Mouse (Mus musculus): ENCODE measurements around the gene Pfkfb2. TPM values are rescaled to one million over a fixed set of nuclear protein-coding genes. Genes with fewer than 3 reads are reported as not detected.
A peak's percentile ranks its signal among the peaks of the same experiment; 100 is the strongest.

Pfkfb2 gene
- polyA plus RNA-seq, 1 experiment from 2014 or later: 20.1 TPM

GRCm38 (mm10) chr1:130716218-130716512, 12.9 kb downstream of the Pfkfb2 start:
- 2% methylated on average over 3 of the region's 3 CpGs for WGBS
- Histone ChIP-seq H3K9me3 (ENCODE audit: control insufficient read depth, low read length) (no peaks in the 10 kb centered on the region), H3K36me3 (replicated peaks; ENCODE audit: control insufficient read depth, insufficient read depth) (peaks cover 11% of the 10 kb centered on the region; the same call in 1 of the 2 replicates), H3K4me3 (replicated peaks; ENCODE audit: low read length) (peak overlapping the region; percentile 97), H3K27ac (peak overlapping the region; percentile 88), H3K27me3 (ENCODE audit: control insufficient read depth, insufficient read depth, low read length) (no peaks in the 10 kb centered on the region), H3K4me2 (replicated peaks) (peak overlapping the region; percentile 98), H3K4me1 (replicated peaks; ENCODE audit: control insufficient read depth, insufficient read depth, low read length) (peaks cover 14% of the 10 kb centered on the region), H3K9ac (peak overlapping the region; percentile 99)
- DNase-seq (ENCODE audit: low spot score): no peak
- ATAC-seq (ENCODE audit: low FRiP score): peak; percentile 7; the same call in 1 of the 2 replicates

- peak; percentile 95 for ATAC-seq (ENCODE audit: low FRiP score)
- under 1% methylated on average over 38 of the region's 38 CpGs for WGBS
Measured at GRCm38 (mm10) chr1:130715561-130716217, 13.4 kb downstream of the Pfkfb2 start, which contains the start of gene Gm29427. TSS of gene Gm29427 (minus strand) at chr1:130715799.

GRCm38 (mm10) chr1:130714046-130714445, 15.0 kb downstream of the Pfkfb2 start:
- Histone ChIP-seq H3K4me3 (replicated peaks; ENCODE audit: low read length) (no peak overlapping the region), H3K27ac (no peak overlapping the region), H3K9ac (no peak overlapping the region), H3K4me2 (replicated peaks) (no peak overlapping the region), H3K4me1 (replicated peaks; ENCODE audit: control insufficient read depth, insufficient read depth, low read length) (peaks cover 10% of the 10 kb centered on the region), H3K9me3 (ENCODE audit: control insufficient read depth, low read length) (no peaks in the 10 kb centered on the region), H3K36me3 (replicated peaks; ENCODE audit: control insufficient read depth, insufficient read depth) (peaks cover 20% of the 10 kb centered on the region; the same call in 1 of the 2 replicates), H3K27me3 (ENCODE audit: control insufficient read depth, insufficient read depth, low read length) (no peaks in the 10 kb centered on the region)
- WGBS: 78% methylated on average over 4 of the region's 4 CpGs
- no peak for ATAC-seq (ENCODE audit: low FRiP score)
- no peak for DNase-seq (ENCODE audit: low spot score)

More at GRCm38 (mm10) chr1:130715561-130716217, 13.4 kb downstream of the Pfkfb2 start, which contains the start of gene Gm29427:
- Histone ChIP-seq H3K4me2 (replicated peaks) (peak within 1 kb of the TSS; percentile 98), H3K4me1 (replicated peaks; ENCODE audit: control insufficient read depth, insufficient read depth, low read length) (peaks cover 14% of the 10 kb centered on the region), H3K9me3 (ENCODE audit: control insufficient read depth, low read length) (no peaks in the 10 kb centered on the region), H3K27ac (peak within 1 kb of the TSS; percentile 88), H3K9ac (peak within 1 kb of the TSS; percentile 99), H3K4me3 (replicated peaks; ENCODE audit: low read length) (peak within 1 kb of the TSS; percentile 97), H3K36me3 (replicated peaks; ENCODE audit: control insufficient read depth, insufficient read depth) (peaks cover 16% of the 10 kb centered on the region; the same call in 1 of the 2 replicates), H3K27me3 (ENCODE audit: control insufficient read depth, insufficient read depth, low read length) (no peaks in the 10 kb centered on the region)
- peak; percentile 86 for DNase-seq (ENCODE audit: low spot score)

DNA sequence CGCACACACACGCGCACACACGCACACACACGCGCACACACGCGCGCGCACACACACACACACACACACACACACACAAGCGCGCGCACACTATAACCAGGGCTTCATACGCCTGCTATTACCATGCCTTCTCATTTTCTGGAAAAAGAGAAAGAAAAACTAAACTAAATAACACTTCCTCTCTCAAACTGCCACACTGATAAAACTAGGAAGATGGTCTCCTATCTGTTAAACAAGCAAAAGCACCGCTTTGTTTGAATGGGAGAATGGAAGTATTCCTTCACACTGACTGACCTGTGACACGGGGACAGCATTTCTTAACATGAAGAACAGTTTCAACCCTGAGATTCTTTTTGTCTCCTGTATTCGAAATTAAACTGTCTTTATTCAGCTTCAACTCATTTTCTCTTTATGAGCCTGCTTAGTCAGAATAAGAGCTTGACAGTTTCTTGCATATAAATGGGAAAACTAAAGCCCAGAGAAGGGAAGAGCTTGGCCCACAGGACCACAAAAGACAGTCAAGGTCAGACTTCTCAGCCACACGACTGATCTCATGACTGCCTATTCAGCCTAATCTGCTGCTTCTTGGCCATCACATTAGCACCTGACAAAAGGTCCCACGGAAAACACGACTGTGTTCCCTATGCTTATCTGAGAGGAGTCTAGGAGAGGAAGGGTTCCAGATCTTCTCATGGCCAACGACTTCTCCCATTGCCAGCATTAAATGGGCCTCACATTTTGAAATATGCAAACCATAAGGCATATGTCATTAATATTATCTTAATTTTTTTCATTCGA, 18.6 kb downstream of the Pfkfb2 start:
- Histone ChIP-seq H3K4me3 (replicated peaks; ENCODE audit: low read length) (no peak overlapping the region), H3K4me2 (replicated peaks) (no peak overlapping the region), H3K36me3 (replicated peaks; ENCODE audit: control insufficient read depth, insufficient read depth) (peaks cover 44% of the 10 kb centered on the region), H3K4me1 (replicated peaks; ENCODE audit: control insufficient read depth, insufficient read depth, low read length) (no peaks in the 10 kb centered on the region), H3K9ac (no peak overlapping the region), H3K27ac (no peak overlapping the region), H3K9me3 (ENCODE audit: control insufficient read depth, low read length) (no peaks in the 10 kb centered on the region), H3K27me3 (ENCODE audit: control insufficient read depth, insufficient read depth, low read length) (no peaks in the 10 kb centered on the region)
- DNase-seq (ENCODE audit: low spot score) (no peak), ATAC-seq (ENCODE audit: low FRiP score) (no peak)
- WGBS: 89% methylated on average over 22 of the region's 22 CpGs

DNA sequence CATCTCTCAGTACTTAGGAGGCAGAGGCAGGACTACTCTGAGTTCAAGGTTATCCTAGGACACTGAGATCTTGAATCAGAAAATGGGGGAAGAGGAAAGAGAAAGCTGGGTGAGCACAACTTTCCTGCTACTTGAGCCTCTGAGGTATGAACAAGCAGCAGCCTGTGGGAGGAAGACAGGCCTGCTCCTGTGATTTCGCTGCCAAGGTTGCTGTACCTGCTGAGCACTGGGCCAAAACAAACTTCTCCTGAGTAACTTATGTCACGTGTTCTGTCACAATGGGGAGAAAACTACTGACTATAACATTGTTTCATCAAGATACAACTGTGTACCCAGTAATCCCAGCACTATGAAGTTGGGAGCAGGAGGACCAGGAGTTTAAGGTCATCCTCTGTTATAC, 25.4 kb downstream of the Pfkfb2 start:
- WGBS: 93% methylated on average over 2 of the region's 2 CpGs
- H3K9ac ChIP-seq: no peak overlapping the region

GRCm38 (mm10) chr1:130701976-130702375, 27.1 kb downstream of the Pfkfb2 start:
- no peak for DNase-seq (ENCODE audit: low spot score)
- H3K36me3 ChIP-seq (replicated peaks; ENCODE audit: control insufficient read depth, insufficient read depth): peaks cover 97% of the 10 kb centered on the region
- no peak overlapping the region for H3K4me2 ChIP-seq (replicated peaks)
- H3K27me3 ChIP-seq (ENCODE audit: control insufficient read depth, insufficient read depth, low read length): no peaks in the 10 kb centered on the region
- no peaks in the 10 kb centered on the region for H3K4me1 ChIP-seq (replicated peaks; ENCODE audit: control insufficient read depth, insufficient read depth, low read length)
- no peaks in the 10 kb centered on the region for H3K9me3 ChIP-seq (ENCODE audit: control insufficient read depth, low read length)
- ATAC-seq (ENCODE audit: low FRiP score): no peak
- no peak overlapping the region for H3K9ac ChIP-seq
- H3K27ac ChIP-seq: no peak overlapping the region
- no peak overlapping the region for H3K4me3 ChIP-seq (replicated peaks; ENCODE audit: low read length)
- WGBS: 96% methylated on average over 11 of the region's 11 CpGs

More for the DNA sequence above, 25.4 kb downstream of the Pfkfb2 start:
- H3K27me3 ChIP-seq (ENCODE audit: control insufficient read depth, insufficient read depth, low read length): no peaks in the 10 kb centered on the region
- no peak overlapping the region for H3K27ac ChIP-seq
- H3K4me1 ChIP-seq (replicated peaks; ENCODE audit: control insufficient read depth, insufficient read depth, low read length): no peaks in the 10 kb centered on the region
- no peaks in the 10 kb centered on the region for H3K9me3 ChIP-seq (ENCODE audit: control insufficient read depth, low read length)
- H3K36me3 ChIP-seq (replicated peaks; ENCODE audit: control insufficient read depth, insufficient read depth): peaks cover 93% of the 10 kb centered on the region
- H3K4me2 ChIP-seq (replicated peaks): no peak overlapping the region
- ATAC-seq (ENCODE audit: low FRiP score) (no peak), DNase-seq (ENCODE audit: low spot score) (no peak)
- H3K4me3 ChIP-seq (replicated peaks; ENCODE audit: low read length): no peak overlapping the region

DNA sequence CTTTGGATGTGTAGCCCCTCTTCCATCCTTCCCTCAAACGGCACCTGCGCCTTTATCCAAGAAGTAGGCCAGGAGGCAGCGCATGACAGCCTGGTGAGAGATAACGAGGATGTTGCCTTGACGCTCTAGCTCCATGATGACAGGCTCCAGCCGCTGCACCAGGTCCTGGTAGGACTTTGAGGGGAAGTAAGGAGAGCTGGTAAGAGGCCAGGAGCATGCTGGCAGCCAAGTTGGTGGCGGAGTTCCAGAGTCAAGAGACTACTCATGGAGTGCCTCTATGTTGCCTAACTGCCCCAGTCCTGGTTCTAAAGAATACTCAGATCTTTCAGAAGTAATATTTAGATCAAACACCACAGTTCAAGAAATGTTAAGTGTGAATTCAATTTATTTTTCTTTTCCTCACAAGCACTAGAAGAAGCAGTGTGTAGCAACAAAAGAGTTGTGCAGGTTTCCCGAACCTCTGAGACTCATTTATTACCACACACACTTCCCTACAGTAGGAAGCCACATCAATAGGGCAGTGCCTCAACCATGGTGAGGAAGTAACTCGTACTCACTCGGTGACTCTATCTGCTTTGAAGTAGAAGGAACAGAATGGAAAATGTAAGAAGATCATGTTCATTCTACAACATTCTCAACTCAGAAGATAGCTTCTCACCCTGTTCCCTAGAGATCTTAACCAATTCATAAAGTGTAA, 29.0 kb downstream of the Pfkfb2 start:
- DNase-seq (ENCODE audit: low spot score) (no peak), ATAC-seq (ENCODE audit: low FRiP score) (no peak)
- no peaks in the 10 kb centered on the region for H3K9me3 ChIP-seq (ENCODE audit: control insufficient read depth, low read length)
- peaks cover 93% of the 10 kb centered on the region for H3K36me3 ChIP-seq (replicated peaks; ENCODE audit: control insufficient read depth, insufficient read depth)
- H3K9ac ChIP-seq: no peak overlapping the region
- no peaks in the 10 kb centered on the region for H3K4me1 ChIP-seq (replicated peaks; ENCODE audit: control insufficient read depth, insufficient read depth, low read length)
- 93% methylated on average over 10 of the region's 10 CpGs for WGBS
- H3K4me2 ChIP-seq (replicated peaks): no peak overlapping the region
- no peak overlapping the region for H3K27ac ChIP-seq
- H3K27me3 ChIP-seq (ENCODE audit: control insufficient read depth, insufficient read depth, low read length): no peaks in the 10 kb centered on the region
- H3K4me3 ChIP-seq (replicated peaks; ENCODE audit: low read length): no peak overlapping the region

- Histone ChIP-seq H3K4me3 (replicated peaks; ENCODE audit: low read length) (no peak overlapping the region), H3K9me3 (ENCODE audit: control insufficient read depth, low read length) (no peaks in the 10 kb centered on the region), H3K4me1 (replicated peaks; ENCODE audit: control insufficient read depth, insufficient read depth, low read length) (no peaks in the 10 kb centered on the region), H3K27ac (no peak overlapping the region), H3K27me3 (ENCODE audit: control insufficient read depth, insufficient read depth, low read length) (no peaks in the 10 kb centered on the region), H3K9ac (no peak overlapping the region), H3K4me2 (replicated peaks) (no peak overlapping the region), H3K36me3 (replicated peaks; ENCODE audit: control insufficient read depth, insufficient read depth) (peaks cover 90% of the 10 kb centered on the region)
- DNase-seq (ENCODE audit: low spot score) (no peak), ATAC-seq (ENCODE audit: low FRiP score) (no peak)
- WGBS: 92% methylated on average over 5 of the region's 5 CpGs
Measured at GRCm38 (mm10) chr1:130698601-130699000, 30.5 kb downstream of the Pfkfb2 start.

DNA sequence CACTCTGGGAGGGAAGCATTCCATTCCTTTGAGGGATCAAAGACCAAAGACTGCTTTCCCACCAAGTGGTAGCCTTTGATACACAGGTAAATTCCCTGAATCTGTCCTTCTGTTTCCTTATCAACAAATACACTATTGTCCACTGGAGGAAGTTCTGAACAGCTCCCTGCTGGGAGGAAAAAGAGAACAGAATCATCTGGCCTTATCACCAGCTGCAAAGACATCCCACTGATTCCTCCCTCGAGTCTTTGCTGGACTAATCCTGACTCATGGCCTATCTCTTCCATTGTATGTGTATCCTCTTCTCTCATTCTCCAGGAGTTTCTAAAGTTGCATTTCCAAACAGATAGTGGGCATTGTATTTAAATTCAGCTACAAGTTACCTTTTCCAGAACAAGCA, 45.1 kb downstream of the Pfkfb2 start:
- no peaks in the 10 kb centered on the region for H3K9me3 ChIP-seq (ENCODE audit: control insufficient read depth, low read length)
- no peaks in the 10 kb centered on the region for H3K27me3 ChIP-seq (ENCODE audit: control insufficient read depth, insufficient read depth, low read length)
- no peaks in the 10 kb centered on the region for H3K4me1 ChIP-seq (replicated peaks; ENCODE audit: control insufficient read depth, insufficient read depth, low read length)
- no peak overlapping the region for H3K4me3 ChIP-seq (replicated peaks; ENCODE audit: low read length)
- no peak overlapping the region for H3K9ac ChIP-seq
- DNase-seq (ENCODE audit: low spot score) (no peak), ATAC-seq (ENCODE audit: low FRiP score) (no peak)
- no peak overlapping the region for H3K27ac ChIP-seq
- H3K4me2 ChIP-seq (replicated peaks): no peak overlapping the region
- H3K36me3 ChIP-seq (replicated peaks; ENCODE audit: control insufficient read depth, insufficient read depth): no peaks in the 10 kb centered on the region
- WGBS: 48% methylated on average over 1 of the region's 1 CpGs
